Mouse (Mus musculus) kidney, postnatal 10 days (tissue): ENCODE measurements around the gene Olfr95.
"Not testable (repeated sequence)": the region's sequence is repeated elsewhere in the genome, so short reads cannot be mapped to it uniquely, and the experiment has no call there.

Experiments used
- DNase-seq: peaks from one replicate; pipeline ENCODE4 v3.0.0; 2021; ENCODE audit warnings: mixed read lengths

Olfr95 gene

GRCm38 (mm10) chr17:37213018-37213417 is at the start of gene Olfr95:
Gene Olfr95, minus strand, starts transcription at chr17:37213118.
- no peak for DNase-seq

- peak; percentile 31 for DNase-seq
Measured at GRCm38 (mm10) chr17:37250544-37250943, 37.6 kb upstream of the Olfr95 start.

GRCm38 (mm10) chr17:37249460-37249859 is 36.5 kb upstream of the Olfr95 start:
- DNase-seq = no peak

- DNase-seq = peak; percentile 28
Measured at GRCm38 (mm10) chr17:37246715-37247114, 33.8 kb upstream of the Olfr95 start.

GRCm38 (mm10) chr17:37242198-37242597 is 29.3 kb upstream of the Olfr95 start:
- DNase-seq = no peak

GRCm38 (mm10) chr17:37237230-37237629 is 24.3 kb upstream of the Olfr95 start, which contains the start of gene Olfr97:
Gene Olfr97, minus strand, starts transcription at chr17:37237330.
- DNase-seq = not testable (repeated sequence)

- DNase-seq = no peak
Measured at GRCm38 (mm10) chr17:37221879-37222278, 9.0 kb upstream of the Olfr95 start.

- no peak for DNase-seq
Measured at GRCm38 (mm10) chr17:37219846-37220245, 6.9 kb upstream of the Olfr95 start, which contains the start of gene Olfr96. Gene Olfr96, plus strand, starts transcription at chr17:37220146.

- DNase-seq = no peak
Measured at GRCm38 (mm10) chr17:37218486-37218885, 5.6 kb upstream of the Olfr95 start.

- no peak for DNase-seq
Measured at GRCm38 (mm10) chr17:37210884-37211768, 1.8 kb downstream of the Olfr95 start.

GRCm38 (mm10) chr17:37203917-37204236 is 9.0 kb downstream of the Olfr95 start:
- no peak for DNase-seq

GRCm38 (mm10) chr17:37203206-37203916 is 9.6 kb downstream of the Olfr95 start:
- DNase-seq = peak; percentile 86

GRCm38 (mm10) chr17:37200894-37201293 is 12.0 kb downstream of the Olfr95 start, which contains the start of gene Olfr94:
Gene Olfr94, minus strand, starts transcription at chr17:37200994.
- DNase-seq = no peak

GRCm38 (mm10) chr17:37196845-37197724 is 15.8 kb downstream of the Olfr95 start:
- peak; percentile 25 for DNase-seq

GRCm38 (mm10) chr17:37194782-37195181 is 18.1 kb downstream of the Olfr95 start:
- DNase-seq = no peak

GRCm38 (mm10) chr17:37193656-37194055 is 19.3 kb downstream of the Olfr95 start, which contains the start of gene Ubd:
Gene Ubd, plus strand, starts transcription at chr17:37193892.
- no peak for DNase-seq

- no peak for DNase-seq
Measured at GRCm38 (mm10) chr17:37193032-37193431, 19.9 kb downstream of the Olfr95 start.

- DNase-seq = peak; percentile 56
Measured at GRCm38 (mm10) chr17:37190711-37191110, 22.2 kb downstream of the Olfr95 start.

GRCm38 (mm10) chr17:37185474-37185873 is 27.4 kb downstream of the Olfr95 start:
- DNase-seq = no peak

- DNase-seq = no peak
Measured at GRCm38 (mm10) chr17:37161394-37161793, 51.5 kb downstream of the Olfr95 start, which contains the start of gene Olfr93. Gene Olfr93, minus strand, starts transcription at chr17:37161494.
